Mouse (Mus musculus) retina, postnatal 7 days (tissue): ENCODE data around the gene Ptprq.

Experiments
- DNase-seq: peaks from one replicate; pipeline ENCODE4 v3.0.0-alpha.2; 2012; ENCODE audit warnings: low read depth, low spot score

Ptprq gene

GRCm38 (mm10) chr10:107488654-107489315 lies 231.1 kb downstream of the Ptprq start:
- no peak for DNase-seq

GRCm38 (mm10) chr10:107486770-107487169 lies 233.1 kb downstream of the Ptprq start:
- DNase-seq, result no peak

GRCm38 (mm10) chr10:107485870-107486269 lies 234.0 kb downstream of the Ptprq start, which contains the start of gene Myf5:
TSS of gene Myf5 (minus strand) at chr10:107486134.
- no peak for DNase-seq

GRCm38 (mm10) chr10:107484050-107484449 lies 235.8 kb downstream of the Ptprq start:
- no peak for DNase-seq

GRCm38 (mm10) chr10:107473497-107473896 lies 246.4 kb downstream of the Ptprq start:
- no peak for DNase-seq

GRCm38 (mm10) chr10:107471712-107472111 lies 248.1 kb downstream of the Ptprq start:
- no peak for DNase-seq

- DNase-seq, result no peak
Observed at GRCm38 (mm10) chr10:107467819-107468218, 252.0 kb downstream of the Ptprq start.
